Mouse (Mus musculus) left cerebral cortex, adult 18-20 months (tissue): ENCODE data around the gene Cps1. TPM values are rescaled to one million over a fixed set of nuclear protein-coding genes. Genes with fewer than 3 reads are reported as not detected.
A peak's percentile ranks its signal among the peaks of the same experiment; 100 is the strongest.

Experiments
- DNase-seq, 2 experiments: peaks; one replicate each; pipeline ENCODE4 v3.0.0; 2021 to 2022; ENCODE audit warnings: low spot score in 2 of 2, mixed read lengths in 1 of 2
- long read RNA-seq, 2 experiments: library from polyadenylated mRNA; stranded (forward); transcript quantifications; one replicate each; pipeline ENCODE4 v2.0.0; 2021
- total RNA-seq, 2 experiments: library from RNA; stranded (reverse); gene quantifications; 2 replicates each; pipeline ENCODE4 v1.2.3; 2021

Cps1 gene
- total RNA-seq = under 1 TPM; 0.46 to 0.47 TPM
- long read RNA-seq, experiment 1, partial matches to known transcripts = 1 of 1 reads
- long read RNA-seq, experiment 1, other reads (novel, unspliced or antisense) = 0 of 1 reads
- long read RNA-seq, experiment 2 = 0 reads

GRCm38 (mm10) chr1:67122797-67123196 lies at the start of gene Cps1:
Cps1 (plus strand) TSS chr1:67123026.
- no peak for DNase-seq

- DNase-seq = no peak
These were observed 45.1 kb upstream of the Cps1 start for GRCm38 (mm10) chr1:67077739-67078138.

- no peak for DNase-seq
These were observed 44.2 kb upstream of the Cps1 start for GRCm38 (mm10) chr1:67078666-67079065.

- DNase-seq = no peak
These were observed 43.7 kb upstream of the Cps1 start for GRCm38 (mm10) chr1:67079146-67079545.

- no peak for DNase-seq
These were observed 30.4 kb upstream of the Cps1 start for GRCm38 (mm10) chr1:67092473-67092872.

- DNase-seq = no peak
These were observed 23.6 kb upstream of the Cps1 start for GRCm38 (mm10) chr1:67099215-67099614.

- DNase-seq = peak in 1 of 2 experiments; percentile 6
These were observed 19.2 kb upstream of the Cps1 start for GRCm38 (mm10) chr1:67103476-67104248.

GRCm38 (mm10) chr1:67111621-67112298 lies 11.1 kb upstream of the Cps1 start:
- DNase-seq = no peak

- DNase-seq = no peak
These were observed 9.3 kb upstream of the Cps1 start for GRCm38 (mm10) chr1:67113343-67114030.

- no peak for DNase-seq
These were observed 6.3 kb upstream of the Cps1 start for GRCm38 (mm10) chr1:67116571-67116970.

GRCm38 (mm10) chr1:67117778-67118177 lies 5.0 kb upstream of the Cps1 start:
- DNase-seq = no peak

- DNase-seq = no peak
These were observed 2.6 kb downstream of the Cps1 start for GRCm38 (mm10) chr1:67125433-67125832.

GRCm38 (mm10) chr1:67143939-67144338 lies 21.1 kb downstream of the Cps1 start:
- DNase-seq = peak in 1 of 2 experiments; percentile 15

GRCm38 (mm10) chr1:67151246-67151645 lies 28.4 kb downstream of the Cps1 start:
- DNase-seq = no peak

GRCm38 (mm10) chr1:67167283-67167682 lies 44.5 kb downstream of the Cps1 start:
- no peak for DNase-seq

GRCm38 (mm10) chr1:67181165-67181564 lies 58.3 kb downstream of the Cps1 start:
- peak; percentile 82 for DNase-seq

GRCm38 (mm10) chr1:67182201-67182600 lies 59.4 kb downstream of the Cps1 start:
- no peak for DNase-seq

- DNase-seq = peak; percentile 22 to 49
These were observed 60.7 kb downstream of the Cps1 start for GRCm38 (mm10) chr1:67183532-67183931.

GRCm38 (mm10) chr1:67184134-67184533 lies 61.3 kb downstream of the Cps1 start:
- no peak for DNase-seq

GRCm38 (mm10) chr1:67197335-67197734 lies 74.5 kb downstream of the Cps1 start:
- DNase-seq = no peak

- DNase-seq = peak; percentile 19 to 36
These were observed 95.6 kb downstream of the Cps1 start for GRCm38 (mm10) chr1:67218339-67218944.
